Mouse (Mus musculus) neural tube, embryonic 12.5 days (tissue): ENCODE data around the gene Sfxn1. TPM values are rescaled to one million over a fixed set of nuclear protein-coding genes. Genes with fewer than 3 reads are reported as not detected.

Source experiments
- ATAC-seq: fragments of 200-750 bp; cut with Nextera tagmentation; 2 replicates; pipeline ENCODE4 v1.8.0; 2017; ENCODE audit warnings: low read depth, mild to moderate bottlenecking, moderate TSS enrichment, moderate library complexity; ENCODE audit not compliant: low FRiP score
- H3K27ac ChIP-seq: fragments of 300-500 bp; sonication (generic); 2 replicates; pipeline ENCODE4 v1.5.1; 2016
- H3K27me3 ChIP-seq: fragments of 300-500 bp; sonication (generic); replicated peaks from 2 replicates; pipeline ENCODE4 v1.6.1; 2016; ENCODE audit warnings: mild to moderate bottlenecking
- H3K36me3 ChIP-seq: fragments of 300-500 bp; sonication (generic); 2 replicates; pipeline ENCODE4 v1.6.1; 2016; ENCODE audit warnings: mild to moderate bottlenecking
- H3K4me1 ChIP-seq: fragments of 300-500 bp; sonication (generic); 2 replicates; pipeline ENCODE4 v1.6.1; 2016
- H3K4me2 ChIP-seq: fragments of 300-500 bp; sonication (generic); replicated peaks from 2 replicates; pipeline ENCODE4 v1.6.1; 2016; ENCODE audit warnings: mild to moderate bottlenecking
- H3K4me3 ChIP-seq: fragments of 300-500 bp; sonication (generic); 2 replicates; pipeline ENCODE4 v1.5.1; 2016
- H3K9ac ChIP-seq: fragments of 300-500 bp; sonication (generic); 2 replicates; pipeline ENCODE4 v1.6.1; 2016; ENCODE audit warnings: mild to moderate bottlenecking
- H3K9me3 ChIP-seq: fragments of 300-500 bp; sonication (generic); 2 replicates; pipeline ENCODE4 v1.6.1; 2016; ENCODE audit warnings: mild to moderate bottlenecking
- WGBS: fragments of 180-500 bp; shearing (Covaris S2); methylation state at CpG from one replicate; pipeline ENCODE4 v1.1.7; 2016; 5-methylcytosine and 5-hydroxymethylcytosine counted together
- polyA plus RNA-seq: library from polyadenylated mRNA; unstranded; fragments of >200 nt; fragmentation: Nextera tagmentation; extraction: Ambion mirVana; gene quantifications from 2 replicates; pipeline ENCODE4 v1.2.1, GENCODE M21; 2016

The Sfxn1 gene
- polyA plus RNA-seq, result 67.2 and 69.5 TPM in 2 replicates

DNA sequence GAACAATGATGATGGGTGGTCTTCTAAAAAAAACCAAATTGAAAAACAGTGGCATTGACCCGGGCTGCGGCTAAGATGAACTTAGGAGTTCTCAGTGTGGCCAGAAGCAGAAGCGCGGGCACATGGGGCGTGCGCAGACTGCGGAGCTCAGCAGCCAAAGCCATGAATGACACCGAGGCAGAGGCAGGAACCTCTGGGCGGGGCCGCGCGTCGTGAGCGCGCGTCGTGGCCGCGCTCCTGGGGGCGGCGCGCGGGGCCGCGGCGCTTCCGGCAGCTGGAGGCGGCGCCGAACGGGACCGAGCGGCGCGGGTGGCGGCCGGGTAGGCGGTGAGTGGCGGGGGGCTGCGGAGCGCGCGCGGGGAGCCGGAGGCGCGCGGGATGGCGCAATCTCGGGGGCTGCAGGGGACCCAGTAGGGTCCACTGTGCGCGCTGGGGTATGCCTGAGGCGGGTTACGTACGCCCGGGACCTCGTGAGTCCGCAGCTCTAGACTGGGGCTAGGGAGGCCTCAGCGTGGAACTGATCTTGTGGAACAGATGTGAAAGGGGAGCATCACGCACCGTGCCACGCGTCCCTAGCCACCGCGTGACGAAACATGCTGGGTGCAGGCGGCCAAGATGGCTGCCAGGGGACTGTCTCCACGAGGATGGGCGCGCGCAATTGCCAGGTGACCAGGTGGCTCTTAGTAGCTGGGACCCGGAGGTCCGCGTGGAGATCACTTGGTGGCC lies at the start of gene Sfxn1:
Gene Sfxn1 (plus strand): TSS at position 264 of the 726 bp plus-strand sequence.
- no peak within 1 kb of the TSS for H3K27ac ChIP-seq
- H3K4me2 ChIP-seq, result peak within 1 kb of the TSS; percentile 67
- H3K9me3 ChIP-seq, result no peaks in the 10 kb centered on the region
- H3K4me1 ChIP-seq, result peaks cover 15% of the 10 kb centered on the region; the same call in 1 of the 2 replicates
- no peaks in the 10 kb centered on the region for H3K36me3 ChIP-seq
- peak; percentile 87 for ATAC-seq
- peak within 1 kb of the TSS; percentile 71 for H3K4me3 ChIP-seq
- WGBS, result under 1% methylated on average over 74 of the region's 74 CpGs
- no peaks in the 10 kb centered on the region for H3K27me3 ChIP-seq
- H3K9ac ChIP-seq, result peak within 1 kb of the TSS; percentile 84

DNA sequence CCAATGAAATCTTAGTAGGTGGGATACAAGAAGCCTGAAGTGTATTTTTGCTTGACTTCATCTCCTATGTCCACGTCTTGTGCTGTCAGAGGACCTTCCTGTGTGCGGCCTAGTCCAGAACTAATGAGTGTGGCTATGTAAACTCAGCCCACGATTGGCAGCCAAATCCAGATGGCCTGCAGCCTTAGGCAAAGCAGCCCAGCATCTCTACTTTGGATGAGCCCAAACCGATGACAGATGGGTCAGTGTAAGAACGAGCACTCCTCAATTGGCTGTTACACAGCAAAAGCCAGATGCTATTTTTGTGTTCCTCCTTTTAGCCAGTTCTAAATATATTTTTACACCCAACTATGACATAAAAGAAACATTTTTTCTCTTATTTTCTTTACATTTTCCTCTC lies 48.4 kb upstream of the Sfxn1 start:
- 67% methylated on average over 5 of the region's 5 CpGs for WGBS
- H3K27me3 ChIP-seq, result no peaks in the 10 kb centered on the region
- H3K4me2 ChIP-seq, result no peak overlapping the region
- no peak for ATAC-seq
- no peaks in the 10 kb centered on the region for H3K9me3 ChIP-seq
- no peaks in the 10 kb centered on the region for H3K36me3 ChIP-seq
- no peak overlapping the region for H3K4me3 ChIP-seq
- no peaks in the 10 kb centered on the region for H3K4me1 ChIP-seq
- H3K9ac ChIP-seq, result no peak overlapping the region
- H3K27ac ChIP-seq, result no peak overlapping the region

DNA sequence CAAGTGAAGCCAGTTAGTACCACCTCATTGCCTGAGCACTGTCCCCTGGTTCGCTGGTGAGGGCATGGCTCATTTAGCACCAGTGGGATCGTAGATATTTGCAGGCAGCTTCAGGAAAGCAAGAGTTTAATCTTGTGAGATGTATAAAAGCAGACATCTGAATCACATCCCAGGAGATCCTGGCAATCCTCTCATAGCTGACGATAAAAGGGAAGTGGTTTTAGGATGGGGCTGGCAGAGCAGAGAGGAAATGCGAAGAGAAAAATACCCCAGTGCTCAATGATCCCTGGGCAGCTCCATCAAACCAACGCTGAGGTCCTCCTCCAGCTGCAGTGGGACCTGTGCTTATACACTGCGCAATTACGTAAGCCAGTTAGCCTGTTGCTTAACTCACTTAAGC lies 44.6 kb upstream of the Sfxn1 start:
- Histone ChIP-seq H3K27ac (no peak overlapping the region), H3K36me3 (no peaks in the 10 kb centered on the region), H3K9me3 (no peaks in the 10 kb centered on the region), H3K4me1 (no peaks in the 10 kb centered on the region), H3K4me2 (no peak overlapping the region), H3K9ac (no peak overlapping the region), H3K4me3 (no peak overlapping the region), H3K27me3 (no peaks in the 10 kb centered on the region)
- WGBS, result 84% methylated on average over 7 of the region's 7 CpGs
- ATAC-seq, result no peak

DNA sequence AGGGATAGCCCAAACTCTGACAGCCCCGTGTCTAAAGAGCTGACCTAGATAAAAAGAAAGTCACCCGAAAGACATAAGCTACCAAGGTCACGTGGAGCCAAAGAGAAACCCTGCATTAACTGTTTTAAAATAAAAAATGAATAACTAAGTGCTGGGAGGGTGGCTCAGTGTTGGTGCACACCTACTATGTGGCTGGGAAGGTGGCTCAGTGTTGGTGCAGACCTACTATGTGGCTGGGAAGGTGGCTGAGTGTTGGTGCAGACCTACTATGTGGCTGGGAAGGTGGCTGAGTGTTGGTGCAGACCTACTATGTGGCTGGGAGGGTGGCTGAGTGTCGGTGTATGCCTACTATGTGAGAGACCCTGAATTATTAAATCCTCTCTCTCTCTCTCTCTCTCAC lies 38.0 kb upstream of the Sfxn1 start:
- no peaks in the 10 kb centered on the region for H3K9me3 ChIP-seq
- no peak for ATAC-seq
- 88% methylated on average over 4 of the region's 4 CpGs for WGBS

DNA sequence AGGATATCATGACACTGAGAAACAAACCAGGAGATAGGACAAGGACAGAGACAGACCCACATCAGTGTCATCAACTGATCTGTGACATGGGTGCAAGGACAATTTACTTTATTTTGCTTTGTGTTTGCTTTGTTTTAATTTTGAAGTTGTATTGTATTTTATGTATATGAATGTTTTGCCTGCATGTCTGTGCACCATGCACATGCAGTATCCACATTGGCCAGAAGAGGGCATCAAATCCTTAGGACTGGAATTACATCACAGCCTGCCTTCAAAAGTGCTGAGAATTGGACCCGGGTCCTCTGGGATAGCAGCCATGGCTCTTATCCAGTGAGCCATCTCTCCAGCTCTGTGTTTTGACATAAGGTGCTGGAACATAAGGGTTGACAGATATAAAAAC lies 36.1 kb upstream of the Sfxn1 start:
- no peaks in the 10 kb centered on the region for H3K36me3 ChIP-seq
- no peak for ATAC-seq
- H3K9ac ChIP-seq, result no peak overlapping the region
- H3K27me3 ChIP-seq, result no peaks in the 10 kb centered on the region
- WGBS, result 80% methylated on average over 1 of the region's 1 CpGs
- H3K9me3 ChIP-seq, result no peaks in the 10 kb centered on the region
- H3K4me3 ChIP-seq, result no peak overlapping the region
- H3K4me2 ChIP-seq, result no peak overlapping the region
- no peaks in the 10 kb centered on the region for H3K4me1 ChIP-seq
- H3K27ac ChIP-seq, result no peak overlapping the region

More for the DNA sequence above, 38.0 kb upstream of the Sfxn1 start:
- Histone ChIP-seq H3K4me2 (no peak overlapping the region), H3K4me3 (no peak overlapping the region), H3K27me3 (no peaks in the 10 kb centered on the region), H3K27ac (no peak overlapping the region), H3K9ac (no peak overlapping the region), H3K4me1 (no peaks in the 10 kb centered on the region), H3K36me3 (no peaks in the 10 kb centered on the region)

DNA sequence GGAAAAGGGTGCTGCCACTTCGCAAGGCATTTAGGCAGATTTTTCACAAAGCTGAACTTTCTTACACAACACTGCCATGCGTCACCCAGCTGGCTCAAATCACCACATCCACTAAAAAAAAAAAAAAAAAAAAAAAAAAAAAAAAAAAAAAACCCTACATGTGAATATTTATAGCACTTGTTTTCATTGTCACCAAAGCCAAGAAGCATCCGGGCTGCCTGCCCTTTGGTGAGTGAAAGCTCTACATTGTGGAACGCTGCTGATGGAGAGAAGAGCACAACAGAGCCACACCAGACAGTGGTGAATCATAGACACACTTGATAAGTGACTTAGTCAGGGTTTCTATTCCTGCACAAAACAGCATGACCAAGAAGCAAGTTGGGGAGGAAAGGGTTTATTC lies 33.7 kb upstream of the Sfxn1 start:
- Histone ChIP-seq H3K9ac (no peak overlapping the region), H3K36me3 (no peaks in the 10 kb centered on the region), H3K27me3 (no peaks in the 10 kb centered on the region), H3K4me3 (no peak overlapping the region), H3K27ac (no peak overlapping the region), H3K4me2 (no peak overlapping the region), H3K9me3 (no peaks in the 10 kb centered on the region), H3K4me1 (no peaks in the 10 kb centered on the region)
- ATAC-seq, result no peak
- 87% methylated on average over 4 of the region's 4 CpGs for WGBS

DNA sequence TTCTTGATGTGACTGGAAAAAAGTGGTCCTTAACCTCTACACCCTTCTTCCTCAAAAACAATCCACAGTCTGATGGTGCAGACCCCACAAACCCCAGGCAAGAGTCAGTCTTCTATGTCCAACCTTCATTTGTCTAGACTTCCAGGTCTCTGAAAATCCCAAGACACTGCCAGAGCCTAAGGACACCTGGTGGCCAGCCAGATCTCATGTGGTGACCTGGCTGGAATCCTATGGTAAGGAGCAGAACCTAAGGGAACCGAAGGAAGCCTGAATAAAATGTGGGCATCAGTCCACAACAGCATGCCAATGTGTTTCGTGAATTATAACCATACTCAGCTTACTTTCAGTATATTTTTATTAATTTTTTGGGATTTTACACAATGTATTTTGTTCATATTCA lies 31.4 kb upstream of the Sfxn1 start:
- ATAC-seq, result no peak
- H3K27ac ChIP-seq, result no peak overlapping the region
- no peaks in the 10 kb centered on the region for H3K4me1 ChIP-seq
- WGBS, result 94% methylated on average over 2 of the region's 2 CpGs
- H3K27me3 ChIP-seq, result no peaks in the 10 kb centered on the region
- no peaks in the 10 kb centered on the region for H3K9me3 ChIP-seq
- no peak overlapping the region for H3K9ac ChIP-seq
- no peaks in the 10 kb centered on the region for H3K36me3 ChIP-seq
- no peak overlapping the region for H3K4me2 ChIP-seq
- no peak overlapping the region for H3K4me3 ChIP-seq

DNA sequence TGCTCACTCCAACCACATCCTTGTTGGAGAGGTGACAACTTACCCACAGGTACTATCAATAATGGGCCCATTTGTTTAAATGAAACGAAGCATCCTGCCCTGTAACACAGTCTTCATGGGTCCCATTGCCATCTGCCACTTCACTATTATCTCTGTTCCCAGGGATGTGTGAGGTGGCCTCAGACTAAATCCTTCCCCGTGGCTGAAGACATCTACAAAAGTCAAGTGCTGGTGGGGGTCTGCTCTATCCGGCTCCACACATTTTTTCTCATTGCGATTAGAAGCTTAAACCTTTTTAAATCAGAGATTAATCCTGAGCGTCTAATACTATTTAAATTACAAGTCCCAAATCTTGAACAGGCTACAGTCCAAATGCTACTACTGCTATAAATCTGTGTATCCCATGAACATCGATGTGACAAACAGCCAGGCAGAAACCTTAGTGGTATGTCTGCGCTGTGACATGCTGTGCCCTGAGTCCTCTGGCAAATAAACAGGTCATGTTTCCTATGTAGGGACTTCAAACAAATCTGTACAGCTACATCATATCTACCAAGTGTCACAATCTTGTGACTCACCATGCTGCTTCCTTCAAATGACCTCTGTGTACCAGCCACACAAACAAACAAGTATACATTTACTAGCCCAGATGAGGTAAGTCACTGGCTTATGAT lies 22.9 kb upstream of the Sfxn1 start:
- ATAC-seq, result no peak
- Histone ChIP-seq H3K9ac (no peak overlapping the region), H3K4me3 (no peak overlapping the region), H3K9me3 (no peaks in the 10 kb centered on the region), H3K27ac (no peak overlapping the region), H3K4me2 (no peak overlapping the region), H3K4me1 (no peaks in the 10 kb centered on the region), H3K36me3 (no peaks in the 10 kb centered on the region), H3K27me3 (peaks cover 3% of the 10 kb centered on the region; the same call in 1 of the 2 replicates)
- WGBS, result 81% methylated on average over 7 of the region's 7 CpGs

DNA sequence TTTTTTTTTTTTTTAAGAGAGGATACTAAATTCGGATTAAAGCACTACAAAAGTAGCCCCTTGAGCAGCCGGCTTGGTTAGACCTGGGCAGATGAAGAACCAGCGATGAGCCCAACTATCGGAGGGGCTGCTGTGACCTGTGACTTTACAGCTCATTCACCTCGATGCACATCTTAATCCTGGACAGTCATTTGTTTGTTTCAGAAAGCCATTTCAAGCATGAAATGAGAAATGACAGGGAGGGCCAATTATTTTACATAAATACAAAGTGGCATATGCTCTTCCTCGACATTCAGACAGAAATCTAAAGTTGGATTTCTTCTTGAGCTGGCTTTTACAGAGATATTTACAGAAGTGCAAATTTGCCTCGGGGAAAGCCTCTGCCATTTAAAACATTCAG lies 20.0 kb upstream of the Sfxn1 start:
- peaks cover 10% of the 10 kb centered on the region for H3K4me1 ChIP-seq
- ATAC-seq, result no peak
- no peak overlapping the region for H3K9ac ChIP-seq
- H3K27ac ChIP-seq, result no peak overlapping the region
- 69% methylated on average over 7 of the region's 7 CpGs for WGBS
- H3K36me3 ChIP-seq, result no peaks in the 10 kb centered on the region
- H3K4me3 ChIP-seq, result no peak overlapping the region
- no peak overlapping the region for H3K4me2 ChIP-seq
- H3K9me3 ChIP-seq, result no peaks in the 10 kb centered on the region
- peaks cover 19% of the 10 kb centered on the region for H3K27me3 ChIP-seq

DNA sequence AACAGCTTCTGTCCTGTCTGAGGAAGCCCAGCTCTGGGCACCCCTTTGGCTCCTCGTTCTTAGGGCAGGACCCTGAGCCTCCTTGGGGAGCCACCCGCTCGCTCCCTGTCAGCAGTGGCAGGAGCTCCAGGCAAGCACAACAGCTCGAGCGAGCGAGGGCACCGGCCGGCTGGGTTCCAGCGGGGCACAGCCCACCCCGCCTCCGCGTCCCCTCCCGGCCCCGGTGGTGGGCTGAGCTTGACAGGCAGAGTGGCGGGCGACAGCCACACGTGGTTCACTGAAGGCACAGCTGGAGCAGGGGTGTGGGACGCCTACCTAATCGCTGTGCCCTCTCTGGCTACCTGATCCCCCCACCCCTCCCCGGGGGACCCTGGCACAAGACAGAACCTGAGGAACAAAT lies 16.7 kb upstream of the Sfxn1 start:
- peak; percentile 58; the same call in 1 of the 2 replicates for ATAC-seq
- under 1% methylated on average over 20 of the region's 20 CpGs for WGBS

DNA sequence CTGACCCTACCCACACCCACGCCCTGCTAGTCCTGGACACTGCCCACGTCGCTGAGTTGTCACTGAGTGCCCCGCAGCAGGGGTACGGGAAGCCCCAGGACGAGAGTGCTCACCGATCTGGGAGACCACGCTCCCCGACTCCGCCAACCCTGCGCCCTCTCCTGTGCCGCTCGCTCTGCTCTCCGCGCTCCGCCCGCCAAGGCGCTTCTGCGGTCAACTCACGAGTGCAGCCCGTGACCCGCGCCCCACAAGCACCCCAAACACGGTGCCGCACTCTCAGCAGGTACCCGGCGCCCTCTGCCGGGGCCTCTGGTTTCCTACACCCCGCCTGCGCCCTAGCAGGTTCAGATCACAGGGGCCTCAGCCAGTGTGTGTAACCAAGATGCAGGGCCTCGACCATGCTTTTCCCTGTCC lies 16.2 kb upstream of the Sfxn1 start, which contains the start of gene Drd1:
Gene Drd1 (minus strand): TSS at position 258 of the 414 bp plus-strand sequence.
- H3K36me3 ChIP-seq, result no peaks in the 10 kb centered on the region
- no peak within 1 kb of the TSS for H3K27ac ChIP-seq
- H3K9ac ChIP-seq, result peak within 1 kb of the TSS; percentile 51
- peak within 1 kb of the TSS; percentile 47 for H3K4me3 ChIP-seq
- peaks cover 10% of the 10 kb centered on the region for H3K4me1 ChIP-seq
- peak; percentile 68 for ATAC-seq
- H3K9me3 ChIP-seq, result no peaks in the 10 kb centered on the region
- H3K4me2 ChIP-seq, result peak within 1 kb of the TSS; percentile 94
- H3K27me3 ChIP-seq, result peaks cover 19% of the 10 kb centered on the region
- under 1% methylated on average over 31 of the region's 31 CpGs for WGBS

More for the DNA sequence above, 16.7 kb upstream of the Sfxn1 start:
- Histone ChIP-seq H3K9ac (peak overlapping the region; percentile 51), H3K27ac (no peak overlapping the region), H3K4me3 (peak overlapping the region; percentile 47), H3K27me3 (peaks cover 19% of the 10 kb centered on the region), H3K4me1 (peaks cover 10% of the 10 kb centered on the region), H3K4me2 (peak overlapping the region; percentile 94), H3K36me3 (no peaks in the 10 kb centered on the region), H3K9me3 (no peaks in the 10 kb centered on the region)

DNA sequence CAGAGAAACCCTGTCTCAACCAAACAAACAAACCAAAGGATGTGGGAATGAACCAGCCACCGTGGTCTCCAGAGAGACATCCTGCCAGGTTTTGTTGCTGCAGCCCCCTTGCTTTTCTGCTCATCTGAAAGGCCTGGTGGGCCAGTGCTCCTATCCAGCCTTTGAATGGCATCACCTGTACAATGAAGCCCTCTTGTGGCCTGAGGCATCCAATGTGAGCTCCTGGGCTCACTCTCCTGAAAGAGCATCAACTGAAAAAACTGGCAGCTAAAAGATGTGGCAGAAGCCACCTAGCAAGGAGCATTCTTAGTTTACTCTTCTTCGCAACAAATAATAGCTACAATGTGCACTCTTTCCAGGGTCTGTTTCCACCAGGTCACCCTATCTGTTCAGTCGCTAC lies 9.6 kb upstream of the Sfxn1 start:
- Histone ChIP-seq H3K9ac (no peak overlapping the region), H3K9me3 (no peaks in the 10 kb centered on the region), H3K4me3 (no peak overlapping the region), H3K4me2 (no peak overlapping the region), H3K36me3 (no peaks in the 10 kb centered on the region), H3K27me3 (no peaks in the 10 kb centered on the region), H3K4me1 (no peaks in the 10 kb centered on the region), H3K27ac (no peak overlapping the region)
- no peak for ATAC-seq
- 87% methylated on average over 3 of the region's 3 CpGs for WGBS
